10 mouse cellular contexts compared by ENCODE assay signal in genomic region chr1:131972498-131973334, GRCm38 (mm10). TPM values are rescaled to one million over a fixed set of nuclear protein-coding genes. Genes with fewer than 3 reads are reported as not detected.
DNase-seq lines count a peak whose midpoint lies in the region; ATAC-seq and TF ChIP-seq lines count a peak whose summit lies in the region.
"Had no signal": no experiment of that assay in that cellular context is flagged by ENCODE, and none has a peak within 500 bp of the region (broad histone marks: within the 10 kb centered on the region; RNA-seq: fewer than 3 reads in every experiment).

No protein-coding gene starts in this region.

- no peak overlapping the region for H3K4me3 ChIP-seq in forebrain, embryonic 12.5 days (replicated peaks)
- H3K4me3 ChIP-seq in forebrain, embryonic 15.5 days = no peak overlapping the region
- H3K4me3 ChIP-seq in G1E (ENCODE audit: low read depth, low read length) = peak overlapping the region; percentile 21; the same call in 1 of the 2 replicates
- no peak overlapping the region for H3K4me3 ChIP-seq in liver, embryonic 12.5 days

- WGBS in forebrain, embryonic 12.5 days = 13% methylated on average over 13 of the region's 13 CpGs
- WGBS in forebrain, embryonic 15.5 days = 16% methylated on average over 13 of the region's 13 CpGs
- WGBS in liver, embryonic 12.5 days (ENCODE audit: insufficient replicate concordance) = 38% methylated on average over 13 of the region's 13 CpGs

- H3K9me3 ChIP-seq in forebrain, embryonic 12.5 days = no peaks in the 10 kb centered on the region
- no peaks in the 10 kb centered on the region for H3K9me3 ChIP-seq in forebrain, embryonic 15.5 days
- no peaks in the 10 kb centered on the region for H3K9me3 ChIP-seq in G1E (replicated peaks)
- H3K9me3 ChIP-seq in liver, embryonic 12.5 days (replicated peaks) = no peaks in the 10 kb centered on the region

- peak overlapping the region; percentile 95 for H3K27ac ChIP-seq in forebrain, embryonic 12.5 days
- no peak overlapping the region for H3K27ac ChIP-seq in forebrain, embryonic 15.5 days (replicated peaks)
- peak overlapping the region; percentile 49 for H3K27ac ChIP-seq in liver, embryonic 12.5 days

- peaks cover 83% of the 10 kb centered on the region for H3K4me1 ChIP-seq in forebrain, embryonic 12.5 days
- peaks cover 21% of the 10 kb centered on the region for H3K4me1 ChIP-seq in forebrain, embryonic 15.5 days
- peaks cover 92% of the 10 kb centered on the region for H3K4me1 ChIP-seq in G1E (ENCODE audit: insufficient read depth, low read depth, low read length)
- peaks cover 54% of the 10 kb centered on the region for H3K4me1 ChIP-seq in liver, embryonic 12.5 days

- DNase-seq in G1E (ENCODE audit: low spot score) = no peak
- peak; percentile 75 for DNase-seq in kidney, adult 9 months
- no peak for DNase-seq in left cerebral cortex, adult 8-10 months (ENCODE audit: low spot score in 2 of 2)
- DNase-seq in right cerebral cortex, postnatal 36 days (ENCODE audit: low spot score in 2 of 2) = no peak
- no peak for DNase-seq in lung, postnatal 4 days
- DNase-seq: cerebellum, postnatal 25 days had no signal

- no peak for TF ChIP-seq CTCF in G1E (IDR thresholded peaks at IDR 0.05; ENCODE audit: low read depth, low read length)

- ATAC-seq in forebrain, embryonic 12.5 days (ENCODE audit: low FRiP score) = no peak
- no peak for ATAC-seq in forebrain, embryonic 15.5 days (replicated peaks)
- no peak; the same call in 1 of the 2 replicates for ATAC-seq in G1E (ENCODE audit: extremely low read depth, insufficient number of reproducible peaks, low FRiP score, poor library complexity, severe bottlenecking)
- ATAC-seq in liver, embryonic 12.5 days = no peak
- ATAC-seq: Patski had no signal

- H3K27me3 ChIP-seq in forebrain, embryonic 12.5 days = 0 out of 2 replicates have a peak, but pooled peaks cover 3% of the 10 kb centered on the region
- no peaks in the 10 kb centered on the region for H3K27me3 ChIP-seq in forebrain, embryonic 15.5 days
- peaks cover 80% of the 10 kb centered on the region for H3K27me3 ChIP-seq in G1E (ENCODE audit: insufficient read depth, low read length)
- peaks cover 32% of the 10 kb centered on the region; the same call in 1 of the 2 replicates for H3K27me3 ChIP-seq in liver, embryonic 12.5 days (replicated peaks)
- H3K27me3 ChIP-seq: Patski had no signal

- no peaks in the 10 kb centered on the region for H3K36me3 ChIP-seq in forebrain, embryonic 12.5 days (replicated peaks)
- no peaks in the 10 kb centered on the region for H3K36me3 ChIP-seq in forebrain, embryonic 15.5 days
- peaks cover 72% of the 10 kb centered on the region for H3K36me3 ChIP-seq in G1E (replicated peaks)
- H3K36me3 ChIP-seq in liver, embryonic 12.5 days = no peaks in the 10 kb centered on the region

- H3K9ac ChIP-seq in forebrain, embryonic 12.5 days = peak overlapping the region; percentile 5; the same call in 1 of the 2 replicates
- H3K9ac ChIP-seq in forebrain, embryonic 15.5 days (replicated peaks) = no peak overlapping the region
- no peak overlapping the region for H3K9ac ChIP-seq in liver, embryonic 12.5 days

- H3K4me2 ChIP-seq in forebrain, embryonic 12.5 days = peak overlapping the region; percentile 42
- no peak overlapping the region for H3K4me2 ChIP-seq in forebrain, embryonic 15.5 days (replicated peaks)
- peak overlapping the region; percentile 7; the same call in 1 of the 2 replicates for H3K4me2 ChIP-seq in liver, embryonic 12.5 days

RNA-seq across cellular contexts. Expression of gene Slc45a3, which starts 9.9 kb away (rescaled TPM):
- 4.9 and 6.4 TPM in 2 replicates for polyA plus RNA-seq in forebrain, embryonic 12.5 days (2016; fragmentation: Nextera tagmentation; extraction: Ambion mirVana)
- polyA plus RNA-seq in forebrain, embryonic 15.5 days (2015; fragmentation: Nextera tagmentation; extraction: Ambion mirVana) = 1.8 and 2.4 TPM in 2 replicates
- total RNA-seq in G1E (2014; fragmentation: Nextera tagmentation) = 36.9 and 48.1 TPM in 2 replicates
- 51.4 and 56.6 TPM in 2 replicates for total RNA-seq in G1E (2017)
- 12.3 and 14.4 TPM in 2 replicates for polyA plus RNA-seq in G1E (2012)
- 3.1 and 3.8 TPM in 2 replicates for polyA plus RNA-seq in liver, embryonic 12.5 days (2016; fragmentation: Nextera tagmentation; extraction: Ambion mirVana)
- 1 to 10 TPM in 1 of 4 experiments, under 1 TPM in 3; 0.65 to 1.9 (median 0.79) TPM for total RNA-seq in left cerebral cortex, adult 8-10 months (2022)

RNA-seq across cellular contexts. Expression of gene Elk4, which starts 34.7 kb away (rescaled TPM):
- 16.9 and 19.9 TPM in 2 replicates for polyA plus RNA-seq in forebrain, embryonic 12.5 days (2016; fragmentation: Nextera tagmentation; extraction: Ambion mirVana)
- 12.0 and 14.6 TPM in 2 replicates for polyA plus RNA-seq in forebrain, embryonic 15.5 days (2015; fragmentation: Nextera tagmentation; extraction: Ambion mirVana)
- 166 and 187 TPM in 2 replicates for total RNA-seq in G1E (2014; fragmentation: Nextera tagmentation)
- total RNA-seq in G1E (2017) = 67.4 and 83.2 TPM in 2 replicates
- 4.1 and 5.1 TPM in 2 replicates for polyA plus RNA-seq in G1E (2012)
- 14.4 and 16.4 TPM in 2 replicates for polyA plus RNA-seq in liver, embryonic 12.5 days (2016; fragmentation: Nextera tagmentation; extraction: Ambion mirVana)
- total RNA-seq in left cerebral cortex, adult 8-10 months (2022) = 10 to 100 TPM; 54.1 to 63.5 (median 58.5) TPM
